Mouse (Mus musculus) heart, postnatal 0 days (tissue): ENCODE data around the gene Gimap8. TPM values are rescaled to one million over a fixed set of nuclear protein-coding genes. Genes with fewer than 3 reads are reported as not detected.

Source experiments
- ATAC-seq: fragments of 200-750 bp; cut with Nextera tagmentation; 2 replicates; pipeline ENCODE4 v1.8.0; 2017; ENCODE audit warnings: low read depth, moderate number of reproducible peaks, moderate library complexity; ENCODE audit not compliant: insufficient read depth
- DNase-seq: peaks from one replicate; pipeline ENCODE4 v3.0.0-alpha.2; 2016; ENCODE audit warnings: low spot score
- H3K27ac ChIP-seq: fragments of 300-500 bp; sonication (generic); 2 replicates; pipeline ENCODE4 v1.5.1; 2014; ENCODE audit warnings: low read depth, mild to moderate bottlenecking
- H3K27me3 ChIP-seq: fragments of 300-500 bp; sonication (generic); 2 replicates; pipeline ENCODE4 v1.6.1; 2014; ENCODE audit warnings: low read length, mixed read lengths; ENCODE audit not compliant: control insufficient read depth, insufficient read depth
- H3K36me3 ChIP-seq: fragments of 300-500 bp; sonication (generic); replicated peaks from 2 replicates; pipeline ENCODE4 v1.6.1; 2014; ENCODE audit warnings: low read length, mixed read lengths; ENCODE audit not compliant: control insufficient read depth, insufficient read depth
- H3K4me1 ChIP-seq: fragments of 300-500 bp; sonication (generic); 2 replicates; pipeline ENCODE4 v1.6.1; 2014; ENCODE audit warnings: antibody characterized with exemption; ENCODE audit not compliant: control insufficient read depth, insufficient read depth
- H3K4me2 ChIP-seq: fragments of 300-500 bp; sonication (generic); 2 replicates; pipeline ENCODE4 v1.6.1; 2014; ENCODE audit warnings: low read depth, mild to moderate bottlenecking, low read length, moderate library complexity
- H3K4me3 ChIP-seq: fragments of 300-500 bp; sonication (generic); 2 replicates; pipeline ENCODE4 v1.5.1; 2014; ENCODE audit warnings: low read depth, low read length
- H3K9ac ChIP-seq: fragments of 300-500 bp; sonication (generic); replicated peaks from 2 replicates; pipeline ENCODE4 v1.6.1; 2014; ENCODE audit warnings: low read depth, low read length, mixed read lengths
- H3K9me3 ChIP-seq: fragments of 300-500 bp; sonication (generic); replicated peaks from 2 replicates; pipeline ENCODE4 v1.6.1; 2016; ENCODE audit warnings: low read length; ENCODE audit not compliant: control insufficient read depth
- CTCF ChIP-seq: IDR thresholded peaks from 2 replicates; pipeline ENCODE4 v1.5.1; 2016; ENCODE audit warnings: antibody characterized with exemption, control low read depth, low read depth
- EP300 ChIP-seq: IDR thresholded peaks from 2 replicates; pipeline ENCODE4 v1.6.1; 2016; ENCODE audit warnings: antibody characterized with exemption, low read depth
- WGBS: fragments of 180-500 bp; shearing (Covaris S2); extraction: QIAGEN DNeasy Blood & Tissue Kit; methylation state at CpG from one replicate; pipeline ENCODE4 v1.1.7; 2014; 5-methylcytosine and 5-hydroxymethylcytosine counted together
- polyA plus RNA-seq: library from polyadenylated mRNA; unstranded; fragments of >200 nt; fragmentation: Nextera tagmentation; extraction: Ambion mirVana; gene quantifications from 2 replicates; pipeline ENCODE4 v1.2.1, GENCODE M21; 2015
- total RNA-seq: library from RNA; depleted of rRNA; stranded (reverse); fragments of >200 nt; gene quantifications from 2 replicates; pipeline ENCODE4 v1.2.3, GENCODE M21; 2014; ENCODE audit warnings: low replicate concordance; rRNA removed

Gene Gimap8
- total and polyA plus RNA-seq, 2 experiments from 2014 or later = 0.15 to 2.7 TPM

DNA sequence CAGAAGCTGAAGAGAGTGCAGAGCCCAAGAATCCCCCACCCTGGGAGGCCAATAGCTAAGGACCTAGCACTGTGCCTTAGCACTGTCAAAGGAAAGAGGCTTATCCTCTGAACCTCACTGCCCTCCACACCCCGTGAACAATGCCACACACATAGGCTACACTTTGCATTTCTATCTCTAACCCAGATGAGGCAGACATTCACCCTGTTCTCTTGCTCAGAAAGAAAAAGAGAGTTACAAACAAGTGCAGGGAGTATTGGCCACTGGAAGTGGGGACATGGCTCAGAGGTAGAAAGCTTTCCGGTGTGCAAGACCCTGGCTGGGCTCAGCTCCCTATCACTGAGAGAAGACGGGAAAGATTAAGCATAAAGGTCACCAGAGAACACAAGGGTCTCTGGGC lies 59.1 kb downstream of the Gimap8 start:
- TF ChIP-seq CTCF (no peak), EP300 (no peak)
- H3K9me3 ChIP-seq = no peaks in the 10 kb centered on the region
- ATAC-seq (no peak), DNase-seq (no peak)
- 33% methylated on average over 3 of the region's 3 CpGs for WGBS
- H3K9ac ChIP-seq = no peak overlapping the region; the same call in 1 of the 2 replicates
- 0 out of 2 replicates have a peak, but pooled peaks cover 3% of the 10 kb centered on the region for H3K36me3 ChIP-seq
- 0 out of 2 replicates have a peak, but pooled peaks cover 3% of the 10 kb centered on the region for H3K4me1 ChIP-seq
- no peaks in the 10 kb centered on the region for H3K27me3 ChIP-seq
- peak overlapping the region; percentile 73 for H3K27ac ChIP-seq
- H3K4me3 ChIP-seq = peak overlapping the region; percentile 34
- H3K4me2 ChIP-seq = peak overlapping the region; percentile 51

Other genes starting within 250 kb of the Gimap8 start
- gene Zfp467, start 201.4 kb upstream of the Gimap8 start, total RNA-seq = 20.2 and 27.4 TPM in 2 replicates
- 22.1 and 24.6 TPM in 2 replicates for gene Zfp467, start 201.4 kb upstream of the Gimap8 start, polyA plus RNA-seq
- gene Sspo, start 199.0 kb upstream of the Gimap8 start, total RNA-seq = 1.0 and 3.4 TPM in 2 replicates
- gene Sspo, start 199.0 kb upstream of the Gimap8 start, polyA plus RNA-seq = 0.15 TPM in 2 replicates
- gene Atp6v0e2, start 109.6 kb upstream of the Gimap8 start, total RNA-seq = 10.5 and 17.2 TPM in 2 replicates
- gene Atp6v0e2, start 109.6 kb upstream of the Gimap8 start, polyA plus RNA-seq = 13.0 and 15.4 TPM in 2 replicates
- 3.9 and 7.6 TPM in 2 replicates for gene Lrrc61, start 92.4 kb upstream of the Gimap8 start, total RNA-seq
- 3.8 and 5.8 TPM in 2 replicates for gene Lrrc61, start 92.4 kb upstream of the Gimap8 start, polyA plus RNA-seq
- 56.8 and 72.8 TPM in 2 replicates for gene Rarres2, start 74.4 kb upstream of the Gimap8 start, total RNA-seq
- gene Rarres2, start 74.4 kb upstream of the Gimap8 start, polyA plus RNA-seq = 65.7 and 71.8 TPM in 2 replicates
- gene Gm45021, start 57.6 kb upstream of the Gimap8 start, total RNA-seq = not detected in 2 replicates
- gene Gm45021, start 57.6 kb upstream of the Gimap8 start, polyA plus RNA-seq = not detected in 2 replicates
- gene Repin1, start 53.4 kb upstream of the Gimap8 start, total RNA-seq = 49.7 and 50.3 TPM in 2 replicates
- gene Repin1, start 53.4 kb upstream of the Gimap8 start, polyA plus RNA-seq = 16.6 and 17.5 TPM in 2 replicates
- gene Gm44965, start 53.3 kb upstream of the Gimap8 start, total RNA-seq = not detected in 2 replicates
- not detected in 2 replicates for gene Gm44965, start 53.3 kb upstream of the Gimap8 start, polyA plus RNA-seq
- gene Zfp775, start 45.2 kb upstream of the Gimap8 start, total RNA-seq = 4.0 and 5.1 TPM in 2 replicates
- 5.7 and 7.6 TPM in 2 replicates for gene Zfp775, start 45.2 kb upstream of the Gimap8 start, polyA plus RNA-seq
- 0.38 TPM in 1 of 2 replicates, not detected in the other for gene AI854703, start 20.5 kb upstream of the Gimap8 start, total RNA-seq
- gene AI854703, start 20.5 kb upstream of the Gimap8 start, polyA plus RNA-seq = 0.73 and 0.87 TPM in 2 replicates
- 1.8 and 4.6 TPM in 2 replicates for gene Gimap9, start 28.9 kb downstream of the Gimap8 start, total RNA-seq
- gene Gimap9, start 28.9 kb downstream of the Gimap8 start, polyA plus RNA-seq = 4.7 and 5.7 TPM in 2 replicates
- 23.0 and 27.1 TPM in 2 replicates for gene Gimap4, start 37.3 kb downstream of the Gimap8 start, total RNA-seq
- 37.4 and 43.8 TPM in 2 replicates for gene Gimap4, start 37.3 kb downstream of the Gimap8 start, polyA plus RNA-seq
- gene Gimap6, start 61.0 kb downstream of the Gimap8 start, total RNA-seq = 38.5 and 39.3 TPM in 2 replicates
- 40.4 and 41.1 TPM in 2 replicates for gene Gimap6, start 61.0 kb downstream of the Gimap8 start, polyA plus RNA-seq
- gene Gm28053, start 71.4 kb downstream of the Gimap8 start, total RNA-seq = not detected in 2 replicates
- gene Gm28053, start 71.4 kb downstream of the Gimap8 start, polyA plus RNA-seq = 3.0 and 4.1 TPM in 2 replicates
- gene Gimap7, start 71.4 kb downstream of the Gimap8 start, total RNA-seq = not detected in 2 replicates
- gene Gimap7, start 71.4 kb downstream of the Gimap8 start, polyA plus RNA-seq = not detected in 2 replicates
- 14.5 and 19.7 TPM in 2 replicates for gene Gimap1, start 91.8 kb downstream of the Gimap8 start, total RNA-seq
- 22.7 and 23.1 TPM in 2 replicates for gene Gimap1, start 91.8 kb downstream of the Gimap8 start, polyA plus RNA-seq
- gene Gimap5, start 99.0 kb downstream of the Gimap8 start, total RNA-seq = 8.4 and 46.7 TPM in 2 replicates
- 8.4 and 12.2 TPM in 2 replicates for gene Gimap5, start 99.0 kb downstream of the Gimap8 start, polyA plus RNA-seq
- not detected in 2 replicates for gene Gimap3, start 123.6 kb downstream of the Gimap8 start, total RNA-seq
- gene Gimap3, start 123.6 kb downstream of the Gimap8 start, polyA plus RNA-seq = 0.08 TPM in 1 of 2 replicates, not detected in the other
- gene Tmem176a, start 193.7 kb downstream of the Gimap8 start, total RNA-seq = 54.2 and 61.1 TPM in 2 replicates
- 53.4 and 58.2 TPM in 2 replicates for gene Tmem176a, start 193.7 kb downstream of the Gimap8 start, polyA plus RNA-seq
- gene Tmem176b, start 194.3 kb downstream of the Gimap8 start, total RNA-seq = 93.9 and 147 TPM in 2 replicates
- gene Tmem176b, start 194.3 kb downstream of the Gimap8 start, polyA plus RNA-seq = 168 and 184 TPM in 2 replicates
- gene Aoc1, start 225.7 kb downstream of the Gimap8 start, total RNA-seq = 0.99 TPM in 1 of 2 replicates, not detected in the other
- gene Aoc1, start 225.7 kb downstream of the Gimap8 start, polyA plus RNA-seq = 0.26 TPM in 1 of 2 replicates, not detected in the other